In the genomic region with DNA sequence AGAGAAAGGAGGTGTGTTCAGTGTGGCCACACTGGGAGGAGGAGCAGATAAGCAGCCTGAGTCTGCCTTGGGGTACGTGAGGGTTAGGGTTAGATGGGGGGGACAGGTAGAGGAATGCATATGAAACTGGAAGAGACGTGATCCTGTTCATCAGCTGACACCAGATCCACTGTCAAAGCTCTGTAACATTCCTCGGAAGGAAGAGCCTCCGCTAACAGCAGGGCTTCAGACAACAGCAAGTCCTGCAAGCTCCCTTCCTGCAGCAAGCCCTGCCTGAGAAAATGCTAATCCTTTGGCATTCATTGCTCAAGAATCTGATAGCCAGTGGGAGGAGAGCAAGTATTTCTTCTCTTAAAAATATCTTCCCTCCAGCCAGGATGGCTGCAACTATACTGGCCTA, we compare ENCODE assay signal across 14 mouse cellular contexts. TPM values are rescaled to one million over a fixed set of nuclear protein-coding genes. Genes with fewer than 3 reads are reported as not detected.
DNase-seq lines count a peak whose midpoint lies in the region; ATAC-seq and TF ChIP-seq lines count a peak whose summit lies in the region.
"Had no signal": no experiment of that assay in that cellular context is flagged by ENCODE, and none has a peak within 500 bp of the region (broad histone marks: within the 10 kb centered on the region; RNA-seq: fewer than 3 reads in every experiment).

No protein-coding gene starts in this region.

- no peak overlapping the region for H3K27ac ChIP-seq in heart, embryonic 15.5 days
- no peak overlapping the region for H3K27ac ChIP-seq in embryonic facial prominence, embryonic 15.5 days (replicated peaks)
- H3K27ac ChIP-seq in midbrain, embryonic 11.5 days (ENCODE audit: low read depth, low read length), result no peak overlapping the region
- no peak overlapping the region for H3K27ac ChIP-seq in layer of hippocampus, adult 2 months

- no peaks in the 10 kb centered on the region for H3K36me3 ChIP-seq in heart, embryonic 15.5 days
- no peaks in the 10 kb centered on the region for H3K36me3 ChIP-seq in embryonic facial prominence, embryonic 15.5 days
- no peaks in the 10 kb centered on the region for H3K36me3 ChIP-seq in midbrain, embryonic 11.5 days (ENCODE audit: control insufficient read depth, insufficient read depth, low read length)

- no peak overlapping the region for H3K9ac ChIP-seq in heart, embryonic 15.5 days
- H3K9ac ChIP-seq in embryonic facial prominence, embryonic 15.5 days, result no peak overlapping the region
- peak overlapping the region; percentile 16; the same call in 1 of the 2 replicates for H3K9ac ChIP-seq in midbrain, embryonic 11.5 days (ENCODE audit: low read length)

- no peak for DNase-seq in heart, postnatal 14 days
- peak; percentile 55 for DNase-seq in brain, adult 2 months (ENCODE audit: low read depth, low spot score)
- DNase-seq in midbrain, embryonic 11.5 days (ENCODE audit: low spot score, missing footprints), result peak; percentile 91
- no peak for DNase-seq in layer of hippocampus, adult 2 months (ENCODE audit: low spot score in 2 of 2)
- no peak for DNase-seq in adrenal gland, adult (ENCODE audit: inconsistent age in 2 of 2, low spot score in 1 of 2)
- DNase-seq in adrenal gland, postnatal 10 days, result no peak
- DNase-seq: cerebellum, adult 8-10 months; gastrocnemius, postnatal 10 days; kidney, postnatal 25 days; thymus, postnatal 4 days had no signal

- intact Hi-C loops in heart, postnatal 14 days (cut with DNase I), result no loop called here

- H3K9me3 ChIP-seq in heart, embryonic 15.5 days (replicated peaks), result no peaks in the 10 kb centered on the region
- no peaks in the 10 kb centered on the region for H3K9me3 ChIP-seq in embryonic facial prominence, embryonic 15.5 days (replicated peaks)
- no peaks in the 10 kb centered on the region for H3K9me3 ChIP-seq in midbrain, embryonic 11.5 days (ENCODE audit: control insufficient read depth, low read length)

- WGBS in heart, embryonic 15.5 days, result 14% methylated on average over 4 of the region's 4 CpGs
- 6% methylated on average over 4 of the region's 4 CpGs for WGBS in embryonic facial prominence, embryonic 15.5 days
- 1% methylated on average over 4 of the region's 4 CpGs for WGBS in midbrain, embryonic 11.5 days

- no peaks in the 10 kb centered on the region for H3K27me3 ChIP-seq in heart, embryonic 15.5 days
- H3K27me3 ChIP-seq in embryonic facial prominence, embryonic 15.5 days, result no peaks in the 10 kb centered on the region
- H3K27me3 ChIP-seq in midbrain, embryonic 11.5 days (ENCODE audit: control insufficient read depth, insufficient read depth, low read length), result no peaks in the 10 kb centered on the region

- H3K4me3 ChIP-seq in heart, embryonic 15.5 days, result no peak overlapping the region
- H3K4me3 ChIP-seq in embryonic facial prominence, embryonic 15.5 days (replicated peaks), result no peak overlapping the region
- 0 out of 2 replicates have a peak overlapping the region, but pooled peaks have one; percentile 7 for H3K4me3 ChIP-seq in midbrain, embryonic 11.5 days (ENCODE audit: low read depth, low read length)
- H3K4me3 ChIP-seq in layer of hippocampus, adult 2 months, result no peak overlapping the region

- TF ChIP-seq CTCF in layer of hippocampus, adult 2 months (conservative IDR thresholded peaks at IDR 0.05), result no peak

- H3K4me2 ChIP-seq in heart, embryonic 15.5 days, result peak overlapping the region; percentile 36
- H3K4me2 ChIP-seq in embryonic facial prominence, embryonic 15.5 days (replicated peaks), result 0 out of 2 replicates have a peak overlapping the region, but pooled peaks have one; percentile 4
- H3K4me2 ChIP-seq in midbrain, embryonic 11.5 days, result peak overlapping the region; percentile 33

- no peaks in the 10 kb centered on the region for H3K4me1 ChIP-seq in heart, embryonic 15.5 days (replicated peaks)
- H3K4me1 ChIP-seq in embryonic facial prominence, embryonic 15.5 days, result peaks cover 6% of the 10 kb centered on the region; the same call in 1 of the 2 replicates
- peaks cover 6% of the 10 kb centered on the region for H3K4me1 ChIP-seq in midbrain, embryonic 11.5 days (ENCODE audit: control insufficient read depth, insufficient read depth, low read length)

- no peak for ATAC-seq in heart, embryonic 15.5 days (replicated peaks; ENCODE audit: insufficient number of reproducible peaks, insufficient read depth, low FRiP score, low read depth)
- peak; percentile 24; the same call in 1 of the 2 replicates for ATAC-seq in embryonic facial prominence, embryonic 15.5 days (ENCODE audit: insufficient number of reproducible peaks, low FRiP score, low TSS enrichment, low read depth)
- ATAC-seq in midbrain, embryonic 11.5 days (ENCODE audit: low FRiP score), result peak; percentile 69
- ATAC-seq: activated CD4-positive, CD25-positive, alpha-beta regulatory T cell, adult 4 months had no signal

RNA-seq across cellular contexts. Expression of a gene that starts 13.2 kb away (rescaled TPM):
- 1.1 TPM in 1 of 2 replicates, not detected in the other for polyA plus RNA-seq in heart, embryonic 15.5 days (2015; fragmentation: Nextera tagmentation; extraction: Ambion mirVana)
- total RNA-seq in heart, postnatal 14 days (2021), result not detected
- polyA plus RNA-seq in embryonic facial prominence, embryonic 15.5 days (2015; fragmentation: Nextera tagmentation; extraction: Ambion mirVana), result not detected in 2 replicates
- 0.23 and 0.43 TPM in 2 replicates for polyA plus RNA-seq in midbrain, embryonic 11.5 days (2014; fragmentation: Nextera tagmentation; extraction: Ambion mirVana)
- 1 to 10 TPM; 1.3 to 1.6 TPM for total RNA-seq in layer of hippocampus, adult 2 months (2021)
- not detected for total RNA-seq in adrenal gland, postnatal 10 days (2021)
- total RNA-seq: gastrocnemius, postnatal 10 days; megakaryocyte-erythroid progenitor cell, adult 5-6 weeks had no signal
- polyA plus RNA-seq: activated CD4-positive, CD25-positive, alpha-beta regulatory T cell, adult 4 months had no signal

RNA-seq across cellular contexts. Expression of a gene that starts 35.1 kb away (rescaled TPM):
- 1.1 TPM in 1 of 2 replicates, not detected in the other for polyA plus RNA-seq in heart, embryonic 15.5 days (2015; fragmentation: Nextera tagmentation; extraction: Ambion mirVana)
- total RNA-seq in heart, postnatal 14 days (2021), result 1 to 10 TPM in 1 of 2 experiments, not detected in 1; 1.3 TPM
- 0.83 and 1.8 TPM in 2 replicates for polyA plus RNA-seq in embryonic facial prominence, embryonic 15.5 days (2015; fragmentation: Nextera tagmentation; extraction: Ambion mirVana)
- 0.22 TPM in 1 of 2 replicates, not detected in the other for polyA plus RNA-seq in midbrain, embryonic 11.5 days (2014; fragmentation: Nextera tagmentation; extraction: Ambion mirVana)
- under 1 TPM; 0.27 to 0.28 TPM for total RNA-seq in layer of hippocampus, adult 2 months (2021)
- total RNA-seq in adrenal gland, postnatal 10 days (2021), result not detected
- total RNA-seq: gastrocnemius, postnatal 10 days; megakaryocyte-erythroid progenitor cell, adult 5-6 weeks had no signal

Comparison
In these comparisons a context has a peak if more than half of its experiments do, and no peak if none do; other contexts are left out.
1. DNase-seq: peak in brain, adult 2 months (single experiment) and midbrain, embryonic 11.5 days (single experiment); none in heart, postnatal 14 days (0 of 2), layer of hippocampus, adult 2 months (0 of 2), adrenal gland, adult (0 of 2) and adrenal gland, postnatal 10 days (single experiment).
2. Peak in every context shown above with its lines, with median percentiles within 50 percentile points of each other: H3K4me2 ChIP-seq.